19 mouse cellular contexts compared by ENCODE assay signal in the genomic region with DNA sequence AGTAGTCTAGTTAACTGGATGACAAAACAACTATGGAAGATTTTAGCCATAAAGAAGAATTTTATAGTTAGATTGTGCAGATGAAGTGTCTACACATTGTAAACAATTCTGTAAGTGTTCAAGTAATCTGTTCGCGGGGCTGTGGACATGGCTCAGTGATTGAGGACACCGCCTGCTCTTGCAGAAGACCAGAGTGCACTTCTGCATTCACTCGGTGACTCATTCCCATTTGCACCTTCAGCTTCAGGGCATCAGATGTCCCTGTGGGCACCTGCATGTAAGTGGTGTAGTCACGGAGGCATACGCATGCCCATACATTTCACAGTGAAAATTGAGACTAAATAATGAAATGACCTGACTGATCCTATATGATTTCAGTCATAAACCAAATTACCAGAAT.
"Had no signal": no experiment of that assay in that cellular context is flagged by ENCODE, and none has a peak within 500 bp of the region (broad histone marks: within the 10 kb centered on the region; RNA-seq: fewer than 3 reads in every experiment).

No protein-coding gene starts in this region.

- H3K36me3 ChIP-seq: liver, embryonic 15.5 days; lung, embryonic 15.5 days; midbrain, embryonic 10.5 days; midbrain, embryonic 12.5 days; neural tube, embryonic 12.5 days; stomach, embryonic 15.5 days had no signal

- ATAC-seq: liver, postnatal 0 days; lung, postnatal 0 days; midbrain, embryonic 16.5 days had no signal

- H3K27me3 ChIP-seq: liver, embryonic 15.5 days; lung, embryonic 15.5 days; midbrain, embryonic 12.5 days; neural tube, embryonic 12.5 days; stomach, embryonic 15.5 days had no signal

- DNase-seq: liver, postnatal 0 days; lung, adult 2 months; lung, postnatal 14 days; lung, postnatal 36 days; midbrain, embryonic 14.5 days; retina, postnatal 1 day; right cerebral cortex, adult 18-20 months; right cerebral cortex, postnatal 25 days; thymus, adult 2 months; thymus, postnatal 25 days; thymus, postnatal 4 days had no signal
